Mouse (Mus musculus) left cerebral cortex, postnatal 14 days (tissue): ENCODE measurements around the gene Itga3. TPM values are rescaled to one million over a fixed set of nuclear protein-coding genes. Genes with fewer than 3 reads are reported as not detected.

ENCODE experiments used
- DNase-seq, 2 experiments: peaks; one replicate each; pipeline ENCODE4 v3.0.0; 2021 to 2022; ENCODE audit warnings: low spot score in 2 of 2, mixed read lengths in 1 of 2
- intact Hi-C: fragments of 180-260 bp; cut with DNase I; formaldehyde crosslinking; loops from one replicate; pipeline ENCODE4 v1.15.1; 2025
- total RNA-seq, 2 experiments: library from RNA; stranded (reverse); gene quantifications; 2 replicates each; pipeline ENCODE4 v1.2.3; 2021

The Itga3 gene
- total RNA-seq, 2 experiments from 2014 or later, result 12.2 to 15.5 TPM

DNA sequence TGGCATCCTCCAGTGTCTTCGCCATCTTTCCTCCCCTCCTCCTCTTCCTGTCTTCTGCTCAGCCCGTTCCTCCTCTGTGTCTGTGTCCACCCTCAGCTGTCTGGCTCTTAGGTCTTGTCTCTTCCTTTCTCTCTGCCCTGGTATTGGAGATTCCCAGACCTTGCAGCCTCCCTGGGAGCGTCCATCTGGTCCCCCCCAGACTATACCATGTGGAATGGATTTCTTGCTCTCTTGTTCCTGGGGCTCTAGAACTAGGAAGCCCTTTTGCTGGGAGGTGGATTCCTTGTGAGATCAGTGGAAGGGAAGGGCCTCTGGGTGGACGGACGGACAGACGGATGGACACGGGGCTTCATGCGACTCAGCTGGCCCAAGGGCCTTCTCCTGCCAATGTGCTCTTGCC is 80.5 kb downstream of the Itga3 start:
- no peak for DNase-seq
- intact Hi-C loops, result no loop called here

- DNase-seq, result no peak
- intact Hi-C loops, result no loop called here
These were observed 81.4 kb downstream of the Itga3 start for GRCm38 (mm10) chr11:94994947-94995772.

Other genes starting within 250 kb of the Itga3 start
- gene Col1a1, start 140.6 kb downstream of the Itga3 start, total RNA-seq, result 10 to 100 TPM; 50.1 to 54.5 TPM
- not detected for gene Hils1, start 109.2 kb downstream of the Itga3 start, total RNA-seq
- under 1 TPM; 0.55 to 0.68 TPM for gene Sgca, start 100.5 kb downstream of the Itga3 start, total RNA-seq
- 100 to 1,000 TPM; 505 to 506 TPM for gene Ppp1r9b, start 85.8 kb downstream of the Itga3 start, total RNA-seq
- 10 to 100 TPM; 48.5 to 52.2 TPM for gene Samd14, start 66.9 kb downstream of the Itga3 start, total RNA-seq
- 10 to 100 TPM; 69.2 to 75.4 TPM for gene Pdk2, start 35.4 kb downstream of the Itga3 start, total RNA-seq
- gene Dlx3, start 43.3 kb upstream of the Itga3 start, total RNA-seq, result not detected
- gene Dlx4, start 69.5 kb upstream of the Itga3 start, total RNA-seq, result not detected
- not detected for gene Tac4, start 184.7 kb upstream of the Itga3 start, total RNA-seq
- gene Kat7, start 233.4 kb upstream of the Itga3 start, total RNA-seq, result 10 to 100 TPM; 63.3 to 66.2 TPM